Mouse (Mus musculus) right cerebral cortex, postnatal 25 days (tissue): ENCODE measurements around the gene Eloa.

Experiments used
- DNase-seq: peaks from one replicate; pipeline ENCODE4 v3.0.0; 2022

The Eloa gene

GRCm38 (mm10) chr4:136028689-136029088 is 7.1 kb upstream of the Eloa start:
- DNase-seq, result no peak

GRCm38 (mm10) chr4:136028132-136028564 is 6.6 kb upstream of the Eloa start:
- no peak for DNase-seq

GRCm38 (mm10) chr4:136027416-136028131 is 6.0 kb upstream of the Eloa start:
- no peak for DNase-seq

GRCm38 (mm10) chr4:136025350-136025749 is 3.8 kb upstream of the Eloa start:
- DNase-seq, result no peak

- no peak for DNase-seq
Observed at GRCm38 (mm10) chr4:136022924-136023323, 1.4 kb upstream of the Eloa start.

GRCm38 (mm10) chr4:136020743-136021548 is 617 bp downstream of the Eloa start:
- no peak for DNase-seq

- DNase-seq, result no peak
Observed at GRCm38 (mm10) chr4:136016059-136016602, 5.4 kb downstream of the Eloa start.

GRCm38 (mm10) chr4:136010586-136010985 is 11.0 kb downstream of the Eloa start:
- no peak for DNase-seq

- DNase-seq, result no peak
Observed at GRCm38 (mm10) chr4:136008782-136009447, 12.6 kb downstream of the Eloa start.

GRCm38 (mm10) chr4:136006821-136007220 is 14.7 kb downstream of the Eloa start:
- DNase-seq, result no peak

GRCm38 (mm10) chr4:136004921-136005320 is 16.6 kb downstream of the Eloa start:
- no peak for DNase-seq

- no peak for DNase-seq
Observed at GRCm38 (mm10) chr4:136004107-136004675, 17.4 kb downstream of the Eloa start.

- DNase-seq, result no peak
Observed at GRCm38 (mm10) chr4:135995118-135995517, 26.4 kb downstream of the Eloa start.

- DNase-seq, result no peak
Observed at GRCm38 (mm10) chr4:135993941-135994340, 27.6 kb downstream of the Eloa start.

GRCm38 (mm10) chr4:135987714-135988113 is 33.8 kb downstream of the Eloa start:
- no peak for DNase-seq

GRCm38 (mm10) chr4:135986943-135987710 is 34.4 kb downstream of the Eloa start, which contains the start of gene Pithd1:
TSS of gene Pithd1 (minus strand) at chr4:135987264.
- peak; percentile 92 for DNase-seq

- no peak for DNase-seq
Observed at GRCm38 (mm10) chr4:135986301-135986942, 35.1 kb downstream of the Eloa start.

- DNase-seq, result no peak
Observed at GRCm38 (mm10) chr4:135985769-135986168, 35.8 kb downstream of the Eloa start.

- DNase-seq, result no peak
Observed at GRCm38 (mm10) chr4:135985193-135985592, 36.4 kb downstream of the Eloa start.

GRCm38 (mm10) chr4:135984556-135984955 is 37.0 kb downstream of the Eloa start:
- no peak for DNase-seq

- peak; percentile 69 for DNase-seq
Observed at GRCm38 (mm10) chr4:135981524-135982063, 40.0 kb downstream of the Eloa start.
